Mouse (Mus musculus): ENCODE measurements around the gene Gm10639. TPM values are rescaled to one million over a fixed set of nuclear protein-coding genes. Genes with fewer than 3 reads are reported as not detected.
"Not testable (repeated sequence)": the region's sequence is repeated elsewhere in the genome, so short reads cannot be mapped to it uniquely, and the experiment has no call there.

The Gm10639 gene
- 3.9 and 4.9 TPM in 2 replicates for polyA plus RNA-seq (2014; fragmentation: Nextera tagmentation; extraction: Ambion mirVana)

DNA sequence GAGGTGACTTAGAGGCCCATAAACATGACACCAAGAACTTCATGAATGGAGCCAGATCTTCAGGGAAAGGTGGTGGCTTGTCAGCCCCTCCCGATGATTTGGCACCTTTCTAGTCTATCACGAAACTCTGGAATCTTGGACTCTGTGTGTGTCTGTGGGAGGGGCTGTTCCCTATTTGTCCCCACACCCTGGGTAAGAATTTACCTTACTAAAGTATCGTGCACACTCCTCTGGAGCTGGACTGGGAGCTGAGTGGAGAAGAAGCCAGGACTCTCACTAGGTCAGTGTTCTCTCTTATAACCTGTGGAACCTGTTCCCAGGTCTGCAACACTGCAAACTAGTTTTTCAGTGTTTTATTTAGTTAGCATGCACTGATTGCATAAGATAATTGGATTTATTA, at the start of gene Gm10639:
Gene Gm10639 (plus strand): TSS at position 201 of the 400 bp plus-strand sequence.
- H3K27ac ChIP-seq (ENCODE audit: low read depth, low read length); H3K4me3 ChIP-seq (ENCODE audit: low read length); H3K4me2 ChIP-seq (replicated peaks; ENCODE audit: low read depth, low read length); H3K9me3 ChIP-seq (ENCODE audit: control insufficient read depth, low read length); H3K27me3 ChIP-seq (ENCODE audit: control insufficient read depth, insufficient read depth, low read length); H3K36me3 ChIP-seq (ENCODE audit: control insufficient read depth, insufficient read depth, low read length); H3K4me1 ChIP-seq (ENCODE audit: control insufficient read depth, insufficient read depth, low read length); ATAC-seq (ENCODE audit: low FRiP score, low TSS enrichment); H3K9ac ChIP-seq (ENCODE audit: low read depth, low read length): not testable (repeated sequence)
- 76% methylated on average over 3 of the region's 3 CpGs for WGBS

DNA sequence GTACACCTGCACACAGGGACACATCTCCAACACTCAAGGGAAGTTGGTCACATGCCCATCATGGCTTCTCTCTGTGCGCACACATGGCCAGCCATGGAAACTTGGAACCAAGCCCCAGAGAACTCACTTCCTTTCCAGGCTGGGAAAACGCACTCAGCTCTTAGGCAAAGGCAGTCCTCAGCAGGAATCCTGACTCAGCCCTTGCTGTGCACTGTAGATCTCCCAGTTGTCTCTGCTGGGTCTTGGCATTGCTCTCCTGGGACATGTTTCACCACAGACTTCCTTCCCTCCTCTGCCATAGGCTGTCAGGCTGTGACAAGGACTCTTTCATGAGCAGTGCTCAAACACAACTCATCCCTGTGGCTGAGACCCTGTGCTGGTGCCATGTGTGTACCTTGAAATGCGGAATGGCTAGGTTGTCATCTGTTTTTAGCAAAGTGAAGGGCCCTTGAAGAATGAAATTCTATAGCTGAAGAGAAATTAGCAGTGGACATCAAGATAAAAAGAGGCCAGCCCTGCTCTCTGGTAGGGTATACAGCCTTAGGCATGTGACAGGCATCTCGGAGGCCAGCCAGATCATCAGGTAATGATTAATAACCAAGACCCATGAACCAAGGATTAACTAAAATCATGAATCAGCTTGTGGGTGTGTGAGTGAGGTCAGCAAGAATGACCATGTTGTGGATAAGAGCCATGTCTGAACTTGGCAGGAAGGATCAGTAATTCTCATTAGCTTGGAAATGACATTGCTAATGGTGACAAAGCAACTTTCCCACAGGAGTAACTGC, 33.8 kb upstream of the Gm10639 start:
- H3K4me2 ChIP-seq (replicated peaks; ENCODE audit: low read depth, low read length); H3K27ac ChIP-seq (ENCODE audit: low read depth, low read length); H3K27me3 ChIP-seq (ENCODE audit: control insufficient read depth, insufficient read depth, low read length); H3K9me3 ChIP-seq (ENCODE audit: control insufficient read depth, low read length); H3K4me3 ChIP-seq (ENCODE audit: low read length); H3K4me1 ChIP-seq (ENCODE audit: control insufficient read depth, insufficient read depth, low read length); H3K9ac ChIP-seq (ENCODE audit: low read depth, low read length); ATAC-seq (ENCODE audit: low FRiP score, low TSS enrichment); H3K36me3 ChIP-seq (ENCODE audit: control insufficient read depth, insufficient read depth, low read length): not testable (repeated sequence)
- 74% methylated on average over 4 of the region's 4 CpGs for WGBS

DNA sequence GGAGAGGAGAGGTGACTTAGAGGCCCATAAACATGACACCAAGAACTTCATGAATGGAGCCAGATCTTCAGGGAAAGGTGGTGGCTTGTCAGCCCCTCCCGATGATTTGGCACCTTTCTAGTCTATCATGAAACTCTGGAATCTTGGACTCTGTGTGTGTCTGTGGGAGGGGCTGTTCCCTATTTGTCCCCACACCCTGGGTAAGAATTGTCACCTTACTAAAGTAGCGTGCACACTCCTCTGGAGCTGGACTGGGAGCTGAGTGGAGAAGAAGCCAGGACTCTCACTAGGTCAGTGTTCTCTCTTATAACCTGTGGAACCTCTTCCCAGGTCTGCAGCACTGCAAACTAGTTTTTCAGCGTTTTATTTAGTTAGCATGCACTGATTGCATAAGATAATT, 32.8 kb upstream of the Gm10639 start, which contains the start of gene Gm3776:
Gene Gm3776 (plus strand): TSS at position 216 of the 400 bp plus-strand sequence.
- not testable (repeated sequence) for H3K9ac ChIP-seq (ENCODE audit: low read depth, low read length); ATAC-seq (ENCODE audit: low FRiP score, low TSS enrichment); H3K4me2 ChIP-seq (replicated peaks; ENCODE audit: low read depth, low read length); H3K27ac ChIP-seq (ENCODE audit: low read depth, low read length); H3K4me1 ChIP-seq (ENCODE audit: control insufficient read depth, insufficient read depth, low read length); H3K27me3 ChIP-seq (ENCODE audit: control insufficient read depth, insufficient read depth, low read length); H3K4me3 ChIP-seq (ENCODE audit: low read length); H3K9me3 ChIP-seq (ENCODE audit: control insufficient read depth, low read length); H3K36me3 ChIP-seq (ENCODE audit: control insufficient read depth, insufficient read depth, low read length)
- WGBS: 67% methylated on average over 1 of the region's 3 CpGs

DNA sequence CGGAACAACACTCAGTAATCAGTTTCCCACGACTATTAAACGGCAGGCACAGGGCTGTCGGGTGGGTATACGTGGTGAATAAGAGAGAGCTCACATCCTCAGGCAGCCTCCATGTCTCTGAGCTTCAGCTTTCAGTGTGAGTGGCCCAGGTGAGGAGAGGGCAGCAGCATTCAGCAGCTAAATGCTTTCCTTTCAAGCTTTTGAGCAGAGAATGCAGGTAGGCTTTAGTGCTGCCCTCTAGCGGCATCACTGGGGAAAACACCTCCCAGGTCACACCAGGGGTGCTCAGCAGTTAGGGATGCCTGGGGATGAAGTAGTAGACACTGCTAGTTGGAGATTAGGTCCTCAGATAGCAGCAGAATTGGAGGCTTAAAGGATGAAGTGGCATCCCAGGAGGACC, 30.0 kb upstream of the Gm10639 start:
- not testable (repeated sequence) for H3K36me3 ChIP-seq (ENCODE audit: control insufficient read depth, insufficient read depth, low read length); H3K4me2 ChIP-seq (replicated peaks; ENCODE audit: low read depth, low read length); H3K27ac ChIP-seq (ENCODE audit: low read depth, low read length); H3K9me3 ChIP-seq (ENCODE audit: control insufficient read depth, low read length); H3K9ac ChIP-seq (ENCODE audit: low read depth, low read length); H3K4me1 ChIP-seq (ENCODE audit: control insufficient read depth, insufficient read depth, low read length); H3K27me3 ChIP-seq (ENCODE audit: control insufficient read depth, insufficient read depth, low read length); H3K4me3 ChIP-seq (ENCODE audit: low read length)
- 0 out of 2 replicates have a peak, but pooled peaks have one; percentile 65 for ATAC-seq (ENCODE audit: low FRiP score, low TSS enrichment)
- 0% methylated on average over 1 of the region's 6 CpGs for WGBS

DNA sequence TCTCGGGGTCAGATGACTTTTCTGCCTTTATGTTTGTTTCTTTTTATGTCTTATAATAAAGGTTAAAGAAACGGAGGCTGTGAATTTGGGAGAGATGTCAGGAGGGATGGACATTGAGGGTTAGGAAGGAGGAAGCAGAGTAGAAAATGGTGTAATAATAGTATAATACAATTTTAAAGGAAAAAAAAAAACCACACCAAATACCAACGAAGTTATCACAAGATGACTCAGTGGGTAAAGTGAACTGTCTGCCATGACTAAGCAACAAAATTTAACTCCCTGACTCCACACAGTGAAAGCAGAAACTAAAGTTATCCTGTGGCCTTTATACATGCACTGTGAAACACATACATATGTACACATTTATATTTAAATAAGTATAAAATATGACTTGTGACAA, 18.8 kb upstream of the Gm10639 start:
- H3K4me2 ChIP-seq (replicated peaks; ENCODE audit: low read depth, low read length); H3K27me3 ChIP-seq (ENCODE audit: control insufficient read depth, insufficient read depth, low read length); H3K27ac ChIP-seq (ENCODE audit: low read depth, low read length); H3K4me3 ChIP-seq (ENCODE audit: low read length); H3K9me3 ChIP-seq (ENCODE audit: control insufficient read depth, low read length); H3K4me1 ChIP-seq (ENCODE audit: control insufficient read depth, insufficient read depth, low read length); H3K9ac ChIP-seq (ENCODE audit: low read depth, low read length); H3K36me3 ChIP-seq (ENCODE audit: control insufficient read depth, insufficient read depth, low read length); ATAC-seq (ENCODE audit: low FRiP score, low TSS enrichment): not testable (repeated sequence)
- 81% methylated on average over 3 of the region's 3 CpGs for WGBS

DNA sequence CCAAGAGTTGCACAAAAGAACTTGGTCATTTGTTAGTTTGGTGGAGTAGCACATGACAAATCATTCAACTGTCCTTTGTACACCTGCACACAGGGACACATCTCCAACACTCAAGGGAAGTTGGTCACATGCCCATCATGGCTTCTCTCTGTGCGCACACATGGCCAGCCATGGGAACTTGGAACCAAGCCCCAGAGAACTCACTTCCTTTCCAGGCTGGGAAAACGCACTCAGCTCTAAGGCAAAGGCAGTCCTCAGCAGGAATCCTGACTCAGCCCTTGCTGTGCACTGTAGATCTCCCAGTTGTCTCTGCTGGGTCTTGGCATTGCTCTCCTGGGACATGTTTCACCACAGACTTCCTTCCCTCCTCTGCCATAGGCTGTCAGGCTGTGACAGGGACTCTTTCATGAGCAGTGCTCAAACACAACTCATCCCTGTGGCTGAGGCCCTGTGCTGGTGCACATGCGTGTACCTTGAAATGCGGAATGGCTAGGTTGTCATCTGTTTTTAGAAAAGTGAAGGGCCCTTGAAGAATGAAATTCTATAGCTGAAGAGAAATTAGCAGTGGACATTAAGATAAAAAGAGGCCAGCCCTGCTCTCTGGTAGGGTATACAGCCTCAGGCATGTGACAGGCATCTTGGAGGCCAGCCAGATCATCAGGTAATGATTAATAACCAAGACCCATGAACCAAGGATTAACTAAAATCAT, 7.6 kb upstream of the Gm10639 start:
- H3K9ac ChIP-seq (ENCODE audit: low read depth, low read length); H3K36me3 ChIP-seq (ENCODE audit: control insufficient read depth, insufficient read depth, low read length); H3K27me3 ChIP-seq (ENCODE audit: control insufficient read depth, insufficient read depth, low read length); H3K9me3 ChIP-seq (ENCODE audit: control insufficient read depth, low read length); H3K4me1 ChIP-seq (ENCODE audit: control insufficient read depth, insufficient read depth, low read length); H3K27ac ChIP-seq (ENCODE audit: low read depth, low read length); H3K4me2 ChIP-seq (replicated peaks; ENCODE audit: low read depth, low read length); H3K4me3 ChIP-seq (ENCODE audit: low read length); ATAC-seq (ENCODE audit: low FRiP score, low TSS enrichment): not testable (repeated sequence)
- 80% methylated on average over 4 of the region's 4 CpGs for WGBS

DNA sequence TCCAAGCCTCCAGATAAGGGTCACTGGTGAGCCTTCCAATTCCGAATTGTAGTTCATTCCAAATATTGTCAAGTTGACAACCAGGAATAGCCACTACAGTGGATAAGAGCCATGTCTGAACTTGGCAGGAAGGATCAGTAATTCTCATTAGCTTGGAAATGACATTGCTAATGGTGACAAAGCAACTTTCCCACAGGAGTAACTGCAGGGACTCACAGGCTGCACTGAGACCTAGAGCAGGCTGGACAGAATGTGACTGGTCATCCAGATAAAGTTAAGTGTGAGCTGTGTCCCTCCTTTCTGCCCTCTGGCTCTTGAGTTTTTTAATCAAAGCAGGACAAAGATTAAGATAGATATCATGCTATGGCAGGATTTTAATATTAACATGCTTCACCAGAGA, 660 bp upstream of the Gm10639 start:
- H3K27me3 ChIP-seq (ENCODE audit: control insufficient read depth, insufficient read depth, low read length); ATAC-seq (ENCODE audit: low FRiP score, low TSS enrichment); H3K9ac ChIP-seq (ENCODE audit: low read depth, low read length); H3K36me3 ChIP-seq (ENCODE audit: control insufficient read depth, insufficient read depth, low read length); H3K9me3 ChIP-seq (ENCODE audit: control insufficient read depth, low read length); H3K4me1 ChIP-seq (ENCODE audit: control insufficient read depth, insufficient read depth, low read length); H3K27ac ChIP-seq (ENCODE audit: low read depth, low read length); H3K4me3 ChIP-seq (ENCODE audit: low read length); H3K4me2 ChIP-seq (replicated peaks; ENCODE audit: low read depth, low read length): not testable (repeated sequence)
- WGBS: 85% methylated on average over 1 of the region's 1 CpGs

DNA sequence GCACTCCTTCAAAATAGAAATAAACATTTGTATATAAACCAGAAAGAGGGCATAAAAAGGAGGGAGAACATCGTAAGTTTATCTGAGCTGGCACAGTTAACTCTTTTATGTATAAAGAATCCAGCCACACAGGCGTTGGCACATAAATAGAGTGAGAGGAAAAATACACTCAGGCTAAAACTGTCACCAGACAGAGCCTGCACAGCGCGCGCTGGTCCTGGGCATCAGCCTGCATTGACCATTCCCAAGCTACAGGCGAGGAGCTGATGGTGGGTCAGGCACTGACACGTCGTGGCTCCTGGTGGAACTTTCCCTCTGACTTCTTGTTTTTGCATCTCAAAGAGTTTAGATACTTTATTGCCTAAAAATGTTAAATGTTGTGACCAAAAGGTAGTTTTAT, 2.7 kb downstream of the Gm10639 start:
- H3K4me2 ChIP-seq (replicated peaks; ENCODE audit: low read depth, low read length); H3K4me1 ChIP-seq (ENCODE audit: control insufficient read depth, insufficient read depth, low read length); H3K27ac ChIP-seq (ENCODE audit: low read depth, low read length); H3K36me3 ChIP-seq (ENCODE audit: control insufficient read depth, insufficient read depth, low read length); ATAC-seq (ENCODE audit: low FRiP score, low TSS enrichment); H3K9me3 ChIP-seq (ENCODE audit: control insufficient read depth, low read length); H3K9ac ChIP-seq (ENCODE audit: low read depth, low read length); H3K27me3 ChIP-seq (ENCODE audit: control insufficient read depth, insufficient read depth, low read length); H3K4me3 ChIP-seq (ENCODE audit: low read length): not testable (repeated sequence)
- 88% methylated on average over 8 of the region's 8 CpGs for WGBS

DNA sequence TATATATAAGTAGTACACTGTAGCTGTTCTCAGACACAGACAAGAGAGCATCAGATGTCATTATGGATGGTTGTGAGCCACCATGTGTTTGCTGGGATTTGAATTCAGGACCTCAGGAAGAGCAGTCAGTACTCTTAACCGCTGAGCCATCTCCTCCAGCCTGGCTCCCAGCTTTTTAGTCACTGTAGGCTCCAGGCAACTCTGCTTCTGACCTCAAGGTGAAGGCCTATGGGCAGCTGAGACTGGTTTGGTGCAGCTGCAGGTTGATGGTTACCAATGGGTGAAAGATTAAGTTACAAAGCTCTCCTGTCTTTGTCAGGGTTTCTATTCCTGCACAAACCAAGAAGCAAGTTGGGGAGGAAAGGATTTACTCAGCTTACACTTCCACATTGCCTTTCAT, 4.0 kb downstream of the Gm10639 start:
- WGBS: 72% methylated on average over 1 of the region's 1 CpGs

More for the DNA sequence above, 4.0 kb downstream of the Gm10639 start:
- not testable (repeated sequence) for ATAC-seq (ENCODE audit: low FRiP score, low TSS enrichment); H3K27ac ChIP-seq (ENCODE audit: low read depth, low read length); H3K27me3 ChIP-seq (ENCODE audit: control insufficient read depth, insufficient read depth, low read length); H3K4me2 ChIP-seq (replicated peaks; ENCODE audit: low read depth, low read length); H3K9me3 ChIP-seq (ENCODE audit: control insufficient read depth, low read length); H3K9ac ChIP-seq (ENCODE audit: low read depth, low read length); H3K4me1 ChIP-seq (ENCODE audit: control insufficient read depth, insufficient read depth, low read length); H3K36me3 ChIP-seq (ENCODE audit: control insufficient read depth, insufficient read depth, low read length); H3K4me3 ChIP-seq (ENCODE audit: low read length)

Data from kidney, embryonic 14.5 days (tissue).